Mouse (Mus musculus) CD4-positive helper T cell, adult 2 months (primary cell): Measurements from ENCODE around the gene Ddx25.

Experiments
- DNase-seq: peaks from one replicate; pipeline ENCODE4 v3.0.0-alpha.2; 2012; ENCODE audit warnings: low read depth, missing footprints, low spot score

Ddx25 gene

DNA sequence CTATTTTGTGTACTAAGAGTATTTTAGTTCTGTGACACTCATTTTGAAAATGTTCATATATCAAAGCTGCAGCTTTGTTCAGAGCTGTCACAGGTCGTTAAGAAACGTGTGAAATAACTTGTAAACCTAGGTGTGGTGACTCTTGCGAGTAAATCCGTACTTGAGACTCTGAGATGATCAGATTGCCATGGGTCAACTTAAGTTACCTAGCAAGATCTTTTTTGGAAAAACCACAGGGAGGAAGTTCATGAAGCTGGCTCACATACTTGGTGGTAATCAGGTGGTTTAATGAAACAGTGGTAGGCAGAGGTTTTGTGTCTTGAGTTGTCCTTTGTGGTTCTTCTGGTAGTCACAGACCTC, 64.6 kb downstream of the Ddx25 start:
- no peak for DNase-seq

DNA sequence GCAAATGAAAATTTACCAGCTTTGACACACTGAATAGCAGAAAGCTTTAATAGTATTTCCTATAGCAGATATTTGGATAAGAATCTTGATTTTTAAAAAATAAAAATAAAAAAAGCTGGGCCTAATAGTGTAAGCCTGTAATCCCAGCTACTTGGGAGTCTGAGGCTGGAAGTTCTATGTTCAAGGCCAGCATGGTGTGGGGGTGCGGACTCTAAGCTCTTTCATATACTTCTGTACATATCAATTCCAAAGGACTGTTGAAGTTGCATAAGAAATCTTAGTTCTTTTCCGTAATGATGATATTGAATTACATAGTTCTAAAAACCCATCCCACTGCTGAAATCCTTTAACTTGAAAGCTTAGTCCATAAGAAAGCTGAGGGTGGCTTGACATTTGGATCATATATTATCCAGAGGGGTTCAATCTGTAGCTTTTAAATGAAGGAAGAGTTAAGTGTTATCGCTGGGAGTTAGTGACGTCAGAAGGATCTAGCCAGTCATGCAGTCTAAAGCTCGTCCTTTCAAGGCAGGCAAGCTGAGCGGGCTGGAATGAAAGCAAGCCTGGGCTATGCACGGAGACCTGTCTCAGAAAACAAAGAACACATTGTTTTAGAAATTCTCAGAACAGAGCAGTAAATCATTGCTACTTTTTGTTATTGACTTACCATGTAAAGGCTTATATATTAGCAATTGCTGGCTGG, 65.1 kb downstream of the Ddx25 start:
- no peak for DNase-seq

DNA sequence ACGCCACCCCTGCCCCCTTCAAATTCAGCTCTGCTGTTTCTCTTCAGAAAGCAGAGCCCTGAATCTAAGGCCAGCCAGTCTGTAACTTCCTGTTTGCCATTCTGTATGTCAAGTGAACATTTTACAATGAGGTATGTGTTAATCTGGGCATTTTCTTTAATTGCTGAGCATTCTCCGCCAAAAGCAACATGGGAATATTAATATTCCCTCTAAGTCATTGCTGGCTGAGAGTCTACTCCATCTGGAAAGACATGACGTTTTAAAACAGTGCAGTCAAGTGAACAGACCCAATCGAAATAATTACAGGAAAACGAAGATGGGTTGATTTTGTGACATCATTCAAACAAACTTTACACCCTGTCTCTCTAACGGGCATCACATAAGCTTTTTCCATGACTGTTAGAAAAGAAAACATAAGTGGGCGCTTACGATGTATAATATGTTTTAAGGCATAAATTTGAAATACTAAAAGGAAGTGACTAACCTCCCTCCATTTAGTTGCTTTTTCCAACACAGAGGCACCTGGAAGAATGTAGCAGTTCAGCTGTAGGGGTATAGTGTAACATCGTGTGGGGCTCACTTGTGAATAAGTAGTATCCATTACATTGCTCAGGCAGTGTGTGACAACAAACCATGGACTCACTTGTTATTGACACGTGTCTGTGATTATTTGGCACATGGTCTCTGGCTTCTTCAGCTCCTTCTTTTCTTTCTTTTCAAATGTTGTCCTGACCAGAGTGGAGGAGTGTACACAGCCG, 67.0 kb downstream of the Ddx25 start:
- no peak for DNase-seq

DNA sequence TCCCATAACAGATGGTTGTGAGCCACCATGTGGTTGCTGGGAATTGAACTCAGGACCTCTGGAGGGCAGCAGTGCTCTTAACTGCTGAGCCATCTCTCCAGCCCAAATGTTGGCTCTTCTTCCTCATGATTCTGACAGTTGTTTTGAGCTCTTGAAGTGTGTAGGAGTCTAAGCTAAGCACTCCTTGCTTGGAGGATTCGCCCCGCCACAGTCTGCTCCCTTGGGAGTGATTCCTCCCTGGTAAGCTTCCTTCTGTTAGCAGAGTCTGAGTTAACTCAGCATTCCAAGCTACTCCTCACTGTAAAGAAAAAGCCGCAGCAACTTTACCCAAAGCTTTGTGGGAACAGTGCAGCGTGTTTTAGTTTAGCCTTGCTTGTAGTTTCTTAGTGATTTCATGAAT, 69.8 kb downstream of the Ddx25 start:
- no peak for DNase-seq
